Mouse (Mus musculus) Patski (cell line): ENCODE measurements around the gene Zscan2. TPM values are rescaled to one million over a fixed set of nuclear protein-coding genes. Genes with fewer than 3 reads are reported as not detected.

Experiments used
- ATAC-seq: fragments of 100-300 bp; one replicate; pipeline ENCODE4 v1.8.0; 2021
- CTCF ChIA-PET: fragments of 350-600 bp; sonication (Branson Sonifier 250); formaldehyde crosslinking; loops from one replicate; lab custom pipeline; 2022; ENCODE audit warnings: inconsistent platforms; lab: Charles Lee
- POLR2A ChIA-PET: fragments of 350-600 bp; sonication (Branson Sonifier 250); formaldehyde crosslinking; loops from one replicate; lab custom pipeline; 2022; ENCODE audit warnings: antibody characterized with exemption, inconsistent platforms; lab: Charles Lee
- DNase-seq: peaks from one replicate; pipeline ENCODE4 v3.0.0-alpha.2; 2011; ENCODE audit warnings: low read depth, low spot score
- H3K27me3 ChIP-seq: fragments of 371-371 bp; one replicate; pipeline ENCODE4 v1.5.1; 2021
- CTCF ChIP-seq: fragments of 100-300 bp; IDR thresholded peaks from one replicate; pipeline ENCODE4 v1.5.1; 2021
- in situ Hi-C: fragments of 300-500 bp; cut with MboI; formaldehyde crosslinking; loops from 3 replicates; pipeline ENCODE4 v1.11.1; 2018; ENCODE audit warnings: low pct_unique_long_range_greater_than_20kb, mixed read lengths
- polyA plus RNA-seq: library from polyadenylated mRNA; unstranded; gene quantifications from one replicate; pipeline ENCODE4 v1.2.3, GENCODE M21; 2021

Zscan2 gene
- polyA plus RNA-seq, result 20.3 TPM

- DNase-seq (peak; percentile 79), ATAC-seq (peak; percentile 96)
- no peak for TF ChIP-seq CTCF
- ChIA-PET CTCF (interaction anchor here (0.6 to 1.2 kb wide), 5 partner anchors 19 to 294 kb away, joined by 3 to 5 read pairs (median 3); no protein-coding TSS in a partner anchor), POLR2A (interaction anchor here (0.9 kb wide), 1 partner anchor 41 kb away, joined by 3 read pairs; the partner anchor contains the start of gene Wdr73)
- H3K27me3 ChIP-seq, result no peaks in the 10 kb centered on the region
- in situ Hi-C loops, result no loop called here
These were observed at the start of gene Zscan2 for GRCm38 (mm10) chr7:80860729-80861274. Zscan2 (plus strand) TSS chr7:80860920.

GRCm38 (mm10) chr7:80813397-80813796, 47.3 kb upstream of the Zscan2 start:
- ATAC-seq, result no peak
- no peak for TF ChIP-seq CTCF
- CTCF ChIA-PET, result no interaction called here
- no peaks in the 10 kb centered on the region for H3K27me3 ChIP-seq
- DNase-seq, result no peak
- POLR2A ChIA-PET, result no interaction called here
- in situ Hi-C loops, result no loop called here

GRCm38 (mm10) chr7:80816641-80817040, 44.1 kb upstream of the Zscan2 start:
- ChIA-PET POLR2A (no interaction called here), CTCF (interaction anchor here (1.3 kb wide), 1 partner anchor 11 kb away, joined by 3 read pairs; no protein-coding TSS in a partner anchor)
- TF ChIP-seq CTCF, result no peak
- in situ Hi-C loops, result no loop called here
- ATAC-seq (no peak), DNase-seq (no peak)
- H3K27me3 ChIP-seq, result no peaks in the 10 kb centered on the region

- TF ChIP-seq CTCF, result no peak
- ATAC-seq (no peak), DNase-seq (no peak)
- ChIA-PET POLR2A (no interaction called here), CTCF (no interaction called here)
- in situ Hi-C loops, result no loop called here
- H3K27me3 ChIP-seq, result no peaks in the 10 kb centered on the region
These were observed 39.9 kb upstream of the Zscan2 start for GRCm38 (mm10) chr7:80820838-80821237.

GRCm38 (mm10) chr7:80823267-80823666, 37.5 kb upstream of the Zscan2 start:
- no peak for DNase-seq
- POLR2A ChIA-PET, result no interaction called here
- H3K27me3 ChIP-seq, result no peaks in the 10 kb centered on the region
- CTCF ChIA-PET, result interaction anchor here (1.1 kb wide), 1 partner anchor 33 kb away, joined by 3 read pairs; no protein-coding TSS in a partner anchor
- ATAC-seq, result no peak
- no peak for TF ChIP-seq CTCF
- in situ Hi-C loops, result no loop called here

GRCm38 (mm10) chr7:80823875-80824682, 36.6 kb upstream of the Zscan2 start:
- in situ Hi-C loops, result no loop called here
- ATAC-seq, result no peak

GRCm38 (mm10) chr7:80825843-80826403, 34.8 kb upstream of the Zscan2 start, which contains the start of gene Iqgap1:
Iqgap1 (minus strand) TSS chr7:80825974.
- DNase-seq, result no peak
- no peak for ATAC-seq
- TF ChIP-seq CTCF, result no peak
- POLR2A ChIA-PET, result interaction anchor here (0.7 kb wide), 1 partner anchor 100 kb away, joined by 3 read pairs; no protein-coding TSS in a partner anchor
- H3K27me3 ChIP-seq, result no peaks in the 10 kb centered on the region
- in situ Hi-C loops, result loop anchor here (25.0 kb wide), 1 partner anchor 439 kb away; the partner anchor contains the start of gene Fes
- CTCF ChIA-PET, result interaction anchor here (1.1 kb wide), 1 partner anchor 45 kb away, joined by 3 read pairs; no protein-coding TSS in a partner anchor

More at GRCm38 (mm10) chr7:80823875-80824682, 36.6 kb upstream of the Zscan2 start:
- ChIA-PET POLR2A (no interaction called here), CTCF (interaction anchor here (1.1 kb wide), 1 partner anchor 33 kb away, joined by 3 read pairs; no protein-coding TSS in a partner anchor)
- TF ChIP-seq CTCF, result no peak
- H3K27me3 ChIP-seq, result no peaks in the 10 kb centered on the region
- no peak for DNase-seq

GRCm38 (mm10) chr7:80828146-80828860, 32.4 kb upstream of the Zscan2 start:
- ATAC-seq (peak; percentile 83), DNase-seq (peak; percentile 89)
- TF ChIP-seq CTCF, result no peak
- ChIA-PET POLR2A (interaction anchor here (0.9 to 1.1 kb wide), 3 partner anchors 10 to 27 kb away, joined by 3 to 4 read pairs (median 4); no protein-coding TSS in a partner anchor), CTCF (no interaction called here)
- in situ Hi-C loops, result loop anchor here (25.0 kb wide), 1 partner anchor 441 kb away; the partner anchor contains the start of gene Fes
- H3K27me3 ChIP-seq, result no peaks in the 10 kb centered on the region

- DNase-seq (no peak), ATAC-seq (no peak)
- CTCF ChIA-PET, result no interaction called here
- TF ChIP-seq CTCF, result no peak
- POLR2A ChIA-PET, result no interaction called here
- in situ Hi-C loops, result loop anchor here (25.0 kb wide), 1 partner anchor 443 kb away; the partner anchor contains the start of gene Fes
- no peaks in the 10 kb centered on the region for H3K27me3 ChIP-seq
These were observed 30.4 kb upstream of the Zscan2 start for GRCm38 (mm10) chr7:80830193-80830803.
